Mouse (Mus musculus) layer of hippocampus, adult 9-11 months (tissue): Measurements from ENCODE around the gene Cyp2f2.

Source experiments
- DNase-seq: peaks from one replicate; pipeline ENCODE4 v3.0.0; 2022

Cyp2f2 gene

DNA sequence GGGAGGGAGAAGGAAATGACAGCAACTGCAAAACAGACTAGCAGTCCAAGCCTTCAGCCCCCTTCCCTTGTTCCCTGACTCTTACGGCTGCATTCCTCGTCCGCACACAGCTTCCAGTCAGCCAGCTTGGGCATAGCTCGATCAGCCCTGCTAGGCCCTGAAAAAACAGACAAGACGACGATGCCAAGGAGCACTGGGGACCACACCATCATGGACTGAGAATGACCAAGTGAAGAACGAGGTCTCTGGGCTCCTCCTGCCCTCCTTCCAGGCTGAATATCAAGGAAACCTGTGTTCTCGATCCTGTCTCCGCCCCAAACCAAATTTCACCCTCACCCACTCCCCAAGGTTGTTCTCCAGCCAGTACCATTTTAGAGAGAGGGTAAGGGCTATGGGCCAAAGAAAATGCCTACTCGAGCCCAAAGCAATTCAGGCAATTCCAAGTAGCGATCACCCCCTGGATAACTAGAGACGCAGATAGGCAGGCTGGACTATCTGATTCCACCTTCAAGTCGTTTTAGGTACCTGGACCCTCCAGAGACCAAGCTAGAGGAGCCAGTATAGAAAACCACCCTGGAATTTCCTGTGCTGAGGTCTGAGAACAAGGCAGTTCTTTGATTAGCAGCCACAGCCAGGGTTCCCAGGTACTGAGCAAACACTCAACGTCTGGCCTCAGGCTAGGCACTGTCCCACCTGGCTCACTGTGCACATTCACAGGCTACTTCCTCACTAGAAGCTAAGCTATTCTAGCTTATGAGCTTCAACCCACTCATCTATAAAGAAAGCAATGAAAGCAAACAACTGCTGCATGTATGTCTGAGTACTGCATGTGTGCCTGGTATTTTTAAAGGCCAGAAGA, 61.4 kb downstream of the Cyp2f2 start, which contains the start of the genes Gm21983 and Mia:
Gm21983 (minus strand) TSS at position 250 of the 859 bp plus-strand sequence.
Mia (minus strand) TSS at position 321 of the 859 bp plus-strand sequence.
- no peak for DNase-seq

DNA sequence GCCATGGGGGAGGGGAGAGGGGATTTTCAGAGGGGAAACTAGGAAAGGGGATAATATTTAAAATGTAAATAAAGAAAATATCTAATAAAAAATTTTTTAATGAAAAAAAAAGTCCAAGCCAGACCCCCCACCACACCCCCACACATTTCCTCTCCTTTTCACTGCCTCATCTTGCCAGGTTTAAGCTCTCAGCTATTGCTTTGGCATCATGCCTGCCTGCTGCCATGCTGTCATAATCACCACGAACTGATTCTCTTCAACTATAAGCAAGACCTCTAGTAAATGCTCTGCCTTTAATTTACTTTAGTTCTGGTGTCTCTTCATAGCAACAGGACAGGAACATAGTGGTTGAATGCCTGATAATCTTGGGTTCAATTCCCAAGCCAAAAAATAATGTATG, 62.8 kb downstream of the Cyp2f2 start:
- no peak for DNase-seq
